Mouse (Mus musculus): ENCODE data around the gene Hdhd3.

DNA sequence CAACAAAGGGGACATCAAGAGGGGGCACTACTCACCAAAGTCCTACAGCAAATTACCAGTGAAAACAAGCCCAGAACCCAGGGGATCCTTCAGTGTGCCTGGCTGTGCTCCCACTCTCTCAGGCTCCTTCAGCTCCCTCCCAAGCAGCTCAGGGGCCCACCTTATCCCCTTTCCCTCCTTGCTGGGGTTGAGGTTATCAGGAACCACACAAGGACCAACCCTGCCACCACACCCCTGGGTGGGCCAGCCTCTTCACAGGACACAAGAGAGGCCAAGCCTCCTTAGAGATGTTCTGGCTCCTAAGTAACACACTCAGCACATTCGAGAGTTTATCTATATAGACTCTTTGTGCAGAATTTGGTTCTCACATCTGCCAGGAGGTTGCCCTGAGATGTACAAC, 13.3 kb upstream of the Hdhd3 start:
- TF ChIP-seq CTCF (IDR thresholded peaks at IDR 0.05; ENCODE audit: low read depth, low read length) (no peak), EP300 (IDR thresholded peaks at IDR 0.05; ENCODE audit: insufficient read depth, low read depth, low read length) (no peak)

Measured in ES-Bruce4 (cell line).